Mouse (Mus musculus) gastrocnemius, adult 18-20 months (tissue): ENCODE results near the gene Ccdc9. TPM values are rescaled to one million over a fixed set of nuclear protein-coding genes. Genes with fewer than 3 reads are reported as not detected.
A peak's percentile ranks its signal among the peaks of the same experiment; 100 is the strongest.
"Not testable (repeated sequence)": the region's sequence is repeated elsewhere in the genome, so short reads cannot be mapped to it uniquely, and the experiment has no call there.

Source experiments
- DNase-seq: peaks from one replicate; pipeline ENCODE4 v3.0.0; 2021; ENCODE audit warnings: low spot score
- total RNA-seq, 2 experiments: library from RNA; stranded (reverse); gene quantifications; 2 replicates each; pipeline ENCODE4 v1.2.3; 2021

Ccdc9 gene
- total RNA-seq, 2 experiments from 2014 or later, result 35.7 to 38.9 TPM

- DNase-seq, result no peak
These were observed 22.1 kb upstream of the Ccdc9 start for GRCm38 (mm10) chr7:16308555-16309317.

DNA sequence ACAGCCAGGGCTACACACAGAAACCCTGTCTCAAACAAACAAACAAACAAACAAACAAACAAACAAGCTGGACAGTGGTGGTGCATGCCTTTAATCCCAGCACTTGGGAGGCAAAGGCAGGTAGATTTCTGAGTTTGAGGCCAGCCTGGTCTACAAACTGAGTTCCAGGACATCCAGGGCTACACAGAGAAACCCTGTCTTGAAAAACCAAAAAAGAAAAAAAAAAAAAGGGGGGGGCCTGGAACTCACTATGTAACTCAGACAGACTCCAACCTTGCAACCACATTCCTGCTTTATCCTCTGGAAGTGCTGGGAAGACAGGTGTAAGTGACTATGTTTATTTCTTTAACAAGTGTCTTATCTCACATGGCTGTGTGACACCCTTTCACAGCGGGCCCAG lies 21.5 kb upstream of the Ccdc9 start, which contains the start of gene Bbc3:
Bbc3 (plus strand) TSS at position 301 of the 400 bp plus-strand sequence.
- not testable (repeated sequence) for DNase-seq

DNA sequence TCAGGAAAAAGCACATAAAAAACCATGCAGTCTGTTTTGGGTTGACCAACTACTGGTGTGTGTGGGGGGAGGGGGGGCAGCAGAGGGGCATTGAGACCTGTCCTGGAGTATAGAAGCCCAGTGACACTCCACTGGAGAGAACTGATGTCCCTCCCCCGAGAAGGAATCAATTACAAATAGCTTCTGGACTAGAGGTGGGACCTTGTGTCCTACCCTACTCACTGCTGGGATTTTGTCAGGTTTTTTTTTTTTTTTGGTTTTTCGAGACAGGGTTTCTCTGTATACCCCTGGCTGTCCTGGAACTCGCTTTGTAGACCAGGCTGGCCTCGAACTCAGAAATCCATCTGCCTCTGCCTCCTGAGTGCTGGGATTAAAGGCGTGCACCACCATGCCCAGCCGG lies 20.5 kb upstream of the Ccdc9 start:
- DNase-seq, result not testable (repeated sequence)

DNA sequence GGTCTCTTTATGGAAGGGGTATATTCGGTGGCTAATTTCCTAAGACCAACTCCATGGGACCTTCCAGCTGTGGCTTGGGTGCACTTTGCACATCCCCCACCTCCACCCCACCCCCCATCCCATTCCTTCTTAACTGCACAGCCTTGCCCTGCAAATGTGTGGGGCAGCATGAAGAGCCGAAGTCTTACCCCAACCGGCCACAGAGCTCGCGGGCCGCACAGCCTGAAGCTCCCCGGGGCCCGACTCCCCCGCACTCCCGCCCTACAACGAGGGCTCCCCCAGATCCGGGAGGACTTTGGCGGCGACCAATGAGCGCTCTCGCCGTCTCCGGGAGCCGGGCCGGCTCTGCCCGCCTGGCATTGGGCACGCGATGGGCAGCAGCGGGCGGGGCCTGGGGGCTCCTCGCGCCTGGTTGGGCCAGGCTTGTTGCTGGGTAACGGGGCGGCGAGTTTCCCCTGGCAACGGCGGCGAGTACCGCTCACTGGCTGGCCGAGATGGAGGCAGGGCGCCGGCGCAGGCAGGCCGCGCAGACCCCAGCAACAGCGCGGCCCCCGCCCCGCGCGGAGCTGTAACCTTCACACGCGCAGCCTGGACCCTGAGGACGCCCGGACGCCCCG lies 12.9 kb upstream of the Ccdc9 start:
- peak; percentile 87 for DNase-seq

- DNase-seq, result no peak
These were observed 12.3 kb upstream of the Ccdc9 start for GRCm38 (mm10) chr7:16298927-16299326.

GRCm38 (mm10) chr7:16297616-16298015 lies 11.0 kb upstream of the Ccdc9 start:
- DNase-seq, result no peak

GRCm38 (mm10) chr7:16296766-16297390 lies 10.3 kb upstream of the Ccdc9 start:
- peak; percentile 90 for DNase-seq

DNA sequence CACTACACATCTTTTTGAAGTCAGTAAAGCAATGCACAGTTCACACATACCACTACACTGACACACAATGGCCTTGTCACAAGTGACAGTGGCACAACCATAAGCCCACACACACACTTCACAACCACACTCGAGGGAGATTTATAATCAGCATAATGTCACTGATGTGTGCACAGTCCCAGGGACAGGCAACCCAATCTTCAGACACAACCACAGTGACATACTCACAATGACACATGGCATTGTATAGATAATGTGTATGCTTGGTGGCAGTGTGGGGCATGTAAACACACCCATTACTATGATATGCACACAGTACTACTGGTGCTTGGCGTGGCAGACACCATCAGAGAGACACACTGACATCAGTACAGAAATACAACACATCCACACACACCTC lies 9.6 kb upstream of the Ccdc9 start:
- DNase-seq, result no peak

- DNase-seq, result peak; percentile 80
These were observed 8.8 kb upstream of the Ccdc9 start for GRCm38 (mm10) chr7:16295321-16295900.

DNA sequence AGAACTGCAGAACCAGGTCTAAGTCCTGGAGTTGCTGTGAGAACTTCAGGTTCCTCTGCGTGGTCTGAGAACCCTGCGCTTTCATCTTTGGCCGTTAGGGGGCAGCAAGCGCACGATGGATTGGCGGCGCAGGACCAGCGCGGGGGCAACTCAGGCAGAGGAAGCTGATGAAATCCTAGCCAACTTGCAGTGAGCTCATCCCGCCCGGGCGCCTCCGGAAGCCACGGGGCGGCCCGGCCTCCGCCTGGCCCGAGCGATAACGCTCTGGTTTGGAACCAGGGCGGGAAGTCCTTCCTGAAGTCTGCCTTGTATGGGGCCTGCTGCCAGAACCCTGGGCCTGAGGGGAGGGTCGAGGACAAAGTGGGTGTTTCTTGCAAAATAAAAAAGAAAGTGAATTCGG lies 8.2 kb upstream of the Ccdc9 start:
- DNase-seq, result peak; percentile 96

GRCm38 (mm10) chr7:16294346-16294745 lies 7.8 kb upstream of the Ccdc9 start:
- DNase-seq, result no peak

DNA sequence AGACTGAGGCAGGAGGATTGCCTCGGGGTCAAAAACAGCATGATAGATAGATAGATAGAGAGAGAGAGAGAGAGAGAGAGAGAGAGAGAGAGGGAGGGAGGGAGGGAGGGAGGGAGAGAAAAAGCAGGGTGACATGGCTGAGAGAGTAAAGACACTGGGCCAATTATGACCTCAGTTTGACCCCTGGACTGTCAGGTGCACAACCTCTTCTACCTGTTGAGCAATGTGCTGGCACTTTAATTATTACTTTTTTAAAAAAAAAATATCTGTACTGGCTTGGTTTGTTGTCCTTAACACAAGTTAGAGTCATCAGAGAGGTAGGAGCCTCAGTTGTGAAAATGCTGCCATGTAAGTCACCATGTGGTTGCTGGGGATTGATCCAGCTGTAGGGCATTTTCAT lies 1.2 kb upstream of the Ccdc9 start:
- no peak for DNase-seq

DNA sequence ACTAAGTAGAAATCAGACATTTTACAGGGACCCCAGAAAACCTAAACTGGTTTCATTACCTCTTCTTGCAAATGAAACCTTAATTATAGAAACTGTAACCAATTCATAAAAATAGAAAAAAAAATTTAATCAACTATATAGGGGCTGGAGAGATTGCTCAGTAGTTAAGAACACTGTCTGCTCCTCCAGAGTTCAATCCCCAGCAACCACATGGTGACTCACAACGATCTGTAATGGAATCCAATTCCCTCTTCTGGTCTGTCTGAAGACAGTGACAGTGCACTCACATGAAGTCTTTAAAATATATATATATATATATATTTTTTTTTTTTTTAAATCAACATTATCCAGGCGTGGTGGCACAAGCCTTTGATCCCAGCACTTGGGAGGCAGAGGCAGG lies 421 bp upstream of the Ccdc9 start:
- DNase-seq, result no peak

- peak; percentile 82 for DNase-seq
These were observed 1.1 kb downstream of the Ccdc9 start for GRCm38 (mm10) chr7:16285450-16286025.

DNA sequence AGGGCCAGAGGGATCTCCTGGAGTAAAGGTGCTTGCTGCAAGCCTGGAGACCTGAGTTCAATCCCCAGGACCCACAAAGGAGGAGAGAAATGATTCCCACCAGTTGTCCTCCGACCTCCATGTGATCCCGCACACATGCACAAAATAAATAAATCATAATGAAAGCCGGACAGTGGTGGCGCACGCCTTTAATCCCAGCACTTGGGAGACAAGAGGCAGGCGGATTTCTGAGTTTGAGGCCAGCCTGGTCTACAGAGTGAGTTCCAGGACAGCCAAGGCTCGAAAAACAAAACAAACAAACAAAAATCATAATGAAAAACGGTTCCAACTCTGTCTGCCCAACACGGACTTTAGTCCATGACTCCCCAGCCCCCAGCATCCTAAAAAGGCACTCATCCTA lies 1.7 kb downstream of the Ccdc9 start:
- no peak for DNase-seq

- no peak for DNase-seq
These were observed 2.6 kb downstream of the Ccdc9 start for GRCm38 (mm10) chr7:16284001-16284400.

GRCm38 (mm10) chr7:16282334-16282733 lies 4.3 kb downstream of the Ccdc9 start:
- no peak for DNase-seq

GRCm38 (mm10) chr7:16280721-16281120 lies 5.9 kb downstream of the Ccdc9 start:
- DNase-seq, result no peak

DNA sequence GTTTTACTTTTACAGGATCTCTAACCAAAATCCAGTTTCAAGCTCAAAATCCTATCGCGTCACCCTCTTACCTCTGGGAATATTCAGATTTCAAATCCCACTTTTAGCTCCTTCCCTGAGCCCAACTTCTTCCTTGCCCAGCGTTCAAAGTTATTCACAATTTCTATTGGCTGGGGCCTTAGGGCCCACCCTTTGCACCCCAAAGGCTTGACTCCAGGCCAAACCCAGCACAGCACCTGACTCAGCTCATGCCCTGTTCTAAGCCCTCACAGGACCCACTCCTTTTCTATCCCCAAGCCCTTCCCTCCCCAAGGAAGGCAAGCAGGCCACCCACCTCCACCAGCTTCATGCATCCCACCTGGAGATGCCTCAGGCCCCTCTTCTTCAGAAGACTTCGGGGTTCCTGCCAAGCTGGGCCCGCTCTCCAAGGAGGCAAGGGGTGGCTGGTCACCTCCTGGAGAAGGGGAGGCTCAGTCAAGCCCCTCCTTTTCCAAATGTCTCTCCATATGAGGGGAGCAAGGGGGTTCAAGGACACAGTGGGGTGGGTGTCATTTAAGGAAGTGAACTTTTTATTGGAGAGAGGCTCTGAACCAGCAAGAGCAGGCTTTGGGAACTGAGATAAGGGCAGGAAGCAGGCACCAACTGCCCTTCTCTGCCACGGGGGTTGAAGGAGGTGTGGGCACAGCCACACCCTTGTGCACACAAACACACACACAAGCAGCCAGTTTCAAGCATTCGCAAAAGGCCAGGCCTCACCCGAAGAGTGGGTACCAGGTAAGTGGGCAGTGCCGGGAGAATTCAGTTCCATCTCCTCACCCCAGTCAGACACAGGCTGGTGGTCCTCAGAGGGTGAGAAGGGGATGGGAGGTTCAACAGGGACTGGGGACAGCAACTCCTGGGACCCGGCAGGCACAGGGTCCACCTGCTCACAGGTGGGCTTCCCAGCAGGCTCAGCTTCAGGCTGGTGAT lies 11.4 kb downstream of the Ccdc9 start:
- DNase-seq, result no peak

GRCm38 (mm10) chr7:16273766-16274140 lies 12.8 kb downstream of the Ccdc9 start:
- no peak for DNase-seq
